Mouse (Mus musculus) inflammation-experienced regulatory T-cells, adult 6 months (primary cell): ENCODE results near the gene Cpn2. TPM values are rescaled to one million over a fixed set of nuclear protein-coding genes. Genes with fewer than 3 reads are reported as not detected.
A peak's percentile ranks its signal among the peaks of the same experiment; 100 is the strongest.

ENCODE experiments used
- ATAC-seq: one replicate; pipeline ENCODE4 v1.8.0; 2017
- polyA plus RNA-seq, 3 experiments: library from polyadenylated mRNA; unstranded; fragments of 100-300 nt; shearing (Covaris generic); gene quantifications; one replicate each; pipeline ENCODE4 v1.2.1; 2017

Cpn2 gene
- polyA plus RNA-seq, 3 experiments from 2014 or later, result not detected

- ATAC-seq, result no peak
These were observed 31.7 kb downstream of the Cpn2 start for GRCm38 (mm10) chr16:30235577-30235976.

- ATAC-seq, result no peak
These were observed 32.4 kb downstream of the Cpn2 start for GRCm38 (mm10) chr16:30234636-30235546.

- peak; percentile 32 for ATAC-seq
These were observed 33.2 kb downstream of the Cpn2 start for GRCm38 (mm10) chr16:30234077-30234476.

GRCm38 (mm10) chr16:30231882-30232604, 35.3 kb downstream of the Cpn2 start:
- ATAC-seq, result no peak

GRCm38 (mm10) chr16:30227352-30227751, 39.9 kb downstream of the Cpn2 start:
- no peak for ATAC-seq

GRCm38 (mm10) chr16:30221161-30221782, 46.0 kb downstream of the Cpn2 start:
- no peak for ATAC-seq

GRCm38 (mm10) chr16:30215811-30216210, 51.5 kb downstream of the Cpn2 start:
- no peak for ATAC-seq

- no peak for ATAC-seq
These were observed 53.7 kb downstream of the Cpn2 start for GRCm38 (mm10) chr16:30213644-30214043.

GRCm38 (mm10) chr16:30212035-30212434, 55.3 kb downstream of the Cpn2 start:
- ATAC-seq, result no peak

- no peak for ATAC-seq
These were observed 58.0 kb downstream of the Cpn2 start for GRCm38 (mm10) chr16:30209264-30209663.

- no peak for ATAC-seq
These were observed 59.3 kb downstream of the Cpn2 start for GRCm38 (mm10) chr16:30207991-30208390.

- no peak for ATAC-seq
These were observed 60.0 kb downstream of the Cpn2 start for GRCm38 (mm10) chr16:30207111-30207828.

Other genes starting within 250 kb of the Cpn2 start
- under 1 TPM in 1 of 3 experiments, not detected in 2; 0.40 TPM for gene Hes1, start 203.1 kb downstream of the Cpn2 start, polyA plus RNA-seq
- under 1 TPM in 1 of 3 experiments, not detected in 2; 0.07 TPM for gene Lrrc15, start 15.8 kb upstream of the Cpn2 start, polyA plus RNA-seq
- gene Gp5, start 43.3 kb upstream of the Cpn2 start, polyA plus RNA-seq, result not detected
- gene Atp13a3, start 138.5 kb upstream of the Cpn2 start, polyA plus RNA-seq, result 10 to 100 TPM in 2 of 3 experiments, 1 to 10 TPM in 1; 9.3 to 13.1 (median 12.9) TPM